Mouse (Mus musculus) forebrain, embryonic 11.5 days (tissue): ENCODE measurements around the gene Smdt1. TPM values are rescaled to one million over a fixed set of nuclear protein-coding genes. Genes with fewer than 3 reads are reported as not detected.

ENCODE experiments used
- microRNA-seq: library from miRNA; unstranded; fragments of <30 nt; microRNA quantifications from one replicate; pipeline ENCODE4, GENCODE M21; 2016; ENCODE audit not compliant: insufficient number of aligned reads
- polyA plus RNA-seq: library from polyadenylated mRNA; unstranded; fragments of >200 nt; fragmentation: Nextera tagmentation; extraction: Ambion mirVana; gene quantifications from 2 replicates; pipeline ENCODE4 v1.2.1, GENCODE M21; 2014

Gene Smdt1
- polyA plus RNA-seq, 1 experiment from 2014 or later = 236 TPM

Small RNA genes lying within 50 kb of the gene (microRNA-seq; reads per million reads assigned to microRNA genes)
- gene Mir7684 = not detected

Other genes starting within 250 kb of the Smdt1 start
- gene Ccdc134, start 211.0 kb upstream of the Smdt1 start, polyA plus RNA-seq = 23.6 and 25.5 TPM in 2 replicates
- gene Srebf2, start 191.8 kb upstream of the Smdt1 start, polyA plus RNA-seq = 209 and 216 TPM in 2 replicates
- 0.87 and 1.2 TPM in 2 replicates for gene Shisa8, start 126.1 kb upstream of the Smdt1 start, polyA plus RNA-seq
- gene Tnfrsf13c, start 114.6 kb upstream of the Smdt1 start, polyA plus RNA-seq = 0.35 and 0.64 TPM in 2 replicates
- gene Cenpm, start 94.2 kb upstream of the Smdt1 start, polyA plus RNA-seq = 91.6 and 100 TPM in 2 replicates
- gene 1500009C09Rik, start 86.6 kb upstream of the Smdt1 start, polyA plus RNA-seq = 2.2 and 2.4 TPM in 2 replicates
- gene Sept3, start 64.1 kb upstream of the Smdt1 start, polyA plus RNA-seq = 157 and 162 TPM in 2 replicates
- gene Wbp2nl, start 40.0 kb upstream of the Smdt1 start, polyA plus RNA-seq = 0.19 TPM in 1 of 2 replicates, not detected in the other
- gene Naga, start within 50 bp of the Smdt1 start, polyA plus RNA-seq = 23.5 and 24.9 TPM in 2 replicates
- 5.0 and 5.4 TPM in 2 replicates for gene Pheta2, start within 50 bp of the Smdt1 start, polyA plus RNA-seq
- gene Ndufa6, start 15.4 kb downstream of the Smdt1 start, polyA plus RNA-seq = 251 and 275 TPM in 2 replicates
- gene Cyp2d22, start 41.3 kb downstream of the Smdt1 start, polyA plus RNA-seq = 2.5 and 3.6 TPM in 2 replicates
- gene Cyp2d11, start 55.1 kb downstream of the Smdt1 start, polyA plus RNA-seq = not detected in 2 replicates
- not detected in 2 replicates for gene Cyp2d10, start 68.2 kb downstream of the Smdt1 start, polyA plus RNA-seq
- gene Cyp2d9, start 94.5 kb downstream of the Smdt1 start, polyA plus RNA-seq = not detected in 2 replicates
- gene Cyp2d12, start 216.1 kb downstream of the Smdt1 start, polyA plus RNA-seq = not detected in 2 replicates